Mouse (Mus musculus): ENCODE data around the gene Exoc3l4. TPM values are rescaled to one million over a fixed set of nuclear protein-coding genes. Genes with fewer than 3 reads are reported as not detected.

Gene Exoc3l4
- polyA plus RNA-seq, 1 experiment from 2014 or later = 2.1 TPM

- 20% methylated on average over 15 of the region's 15 CpGs for WGBS
- no peak overlapping the region for H3K4me2 ChIP-seq (ENCODE audit: low read length)
- no peak overlapping the region for H3K27ac ChIP-seq (ENCODE audit: low read length)
- peaks cover under 1% of the 10 kb centered on the region; the same call in 1 of the 2 replicates for H3K4me1 ChIP-seq (ENCODE audit: control insufficient read depth, insufficient read depth, low read length)
- H3K27me3 ChIP-seq (ENCODE audit: control insufficient read depth, insufficient read depth, low read depth, low read length) = peaks cover 4% of the 10 kb centered on the region; the same call in 1 of the 2 replicates
- peak; percentile 70; the same call in 1 of the 2 replicates for ATAC-seq
- no peak overlapping the region for H3K4me3 ChIP-seq (ENCODE audit: low read depth, low read length)
- H3K9ac ChIP-seq (ENCODE audit: low read depth, low read length) = peak overlapping the region; percentile 30; the same call in 1 of the 2 replicates
- no peaks in the 10 kb centered on the region for H3K9me3 ChIP-seq (replicated peaks; ENCODE audit: control insufficient read depth, low read length, poor library complexity, severe bottlenecking)
- H3K36me3 ChIP-seq (ENCODE audit: control insufficient read depth, insufficient read depth, low read length) = no peaks in the 10 kb centered on the region
These were observed 15.2 kb upstream of the Exoc3l4 start for GRCm38 (mm10) chr12:111401454-111402184.

GRCm38 (mm10) chr12:111404880-111405279 is 11.9 kb upstream of the Exoc3l4 start:
- no peak for ATAC-seq
- H3K27me3 ChIP-seq (ENCODE audit: control insufficient read depth, insufficient read depth, low read depth, low read length) = peaks cover 16% of the 10 kb centered on the region
- H3K4me1 ChIP-seq (ENCODE audit: control insufficient read depth, insufficient read depth, low read length) = peaks cover 13% of the 10 kb centered on the region
- H3K4me3 ChIP-seq (ENCODE audit: low read depth, low read length) = no peak overlapping the region
- no peaks in the 10 kb centered on the region for H3K36me3 ChIP-seq (ENCODE audit: control insufficient read depth, insufficient read depth, low read length)
- H3K9me3 ChIP-seq (replicated peaks; ENCODE audit: control insufficient read depth, low read length, poor library complexity, severe bottlenecking) = no peaks in the 10 kb centered on the region
- 67% methylated on average over 10 of the region's 10 CpGs for WGBS
- no peak overlapping the region for H3K4me2 ChIP-seq (ENCODE audit: low read length)
- no peak overlapping the region for H3K27ac ChIP-seq (ENCODE audit: low read length)
- no peak overlapping the region for H3K9ac ChIP-seq (ENCODE audit: low read depth, low read length)

- no peak within 1 kb of the TSS; the same call in 1 of the 2 replicates for H3K4me3 ChIP-seq (ENCODE audit: low read depth, low read length)
- H3K4me1 ChIP-seq (ENCODE audit: control insufficient read depth, insufficient read depth, low read length) = peaks cover 15% of the 10 kb centered on the region
- peak within 1 kb of the TSS; percentile 49 for H3K4me2 ChIP-seq (ENCODE audit: low read length)
- no peak within 1 kb of the TSS for H3K27ac ChIP-seq (ENCODE audit: low read length)
- no peaks in the 10 kb centered on the region for H3K9me3 ChIP-seq (replicated peaks; ENCODE audit: control insufficient read depth, low read length, poor library complexity, severe bottlenecking)
- H3K9ac ChIP-seq (ENCODE audit: low read depth, low read length) = 0 out of 2 replicates have a peak within 1 kb of the TSS, but pooled peaks have one; percentile 34
- no peaks in the 10 kb centered on the region for H3K36me3 ChIP-seq (ENCODE audit: control insufficient read depth, insufficient read depth, low read length)
- whole genome bisulfite sequencing = 2% methylated on average over 24 of the region's 24 CpGs
- ATAC-seq = no peak
- peaks cover 16% of the 10 kb centered on the region for H3K27me3 ChIP-seq (ENCODE audit: control insufficient read depth, insufficient read depth, low read depth, low read length)
These were observed 10.2 kb upstream of the Exoc3l4 start, which contains the start of gene Lbhd2 for GRCm38 (mm10) chr12:111406622-111407021. Gene Lbhd2, plus strand, starts transcription at chr12:111406809.

- Histone ChIP-seq H3K36me3 (ENCODE audit: control insufficient read depth, insufficient read depth, low read length) (no peaks in the 10 kb centered on the region), H3K9ac (ENCODE audit: low read depth, low read length) (no peak overlapping the region), H3K4me1 (ENCODE audit: control insufficient read depth, insufficient read depth, low read length) (peaks cover 20% of the 10 kb centered on the region), H3K9me3 (replicated peaks; ENCODE audit: control insufficient read depth, low read length, poor library complexity, severe bottlenecking) (no peaks in the 10 kb centered on the region), H3K27me3 (ENCODE audit: control insufficient read depth, insufficient read depth, low read depth, low read length) (peaks cover 16% of the 10 kb centered on the region), H3K4me2 (ENCODE audit: low read length) (no peak overlapping the region), H3K4me3 (ENCODE audit: low read depth, low read length) (no peak overlapping the region), H3K27ac (ENCODE audit: low read length) (peak overlapping the region; percentile 53)
- peak; percentile 57 for ATAC-seq
- 4% methylated on average over 5 of the region's 5 CpGs for WGBS
These were observed 7.2 kb upstream of the Exoc3l4 start for GRCm38 (mm10) chr12:111409583-111409982.

- H3K4me1 ChIP-seq (ENCODE audit: control insufficient read depth, insufficient read depth, low read length) = peaks cover 21% of the 10 kb centered on the region
- no peaks in the 10 kb centered on the region for H3K9me3 ChIP-seq (replicated peaks; ENCODE audit: control insufficient read depth, low read length, poor library complexity, severe bottlenecking)
- H3K36me3 ChIP-seq (ENCODE audit: control insufficient read depth, insufficient read depth, low read length) = no peaks in the 10 kb centered on the region
- H3K27me3 ChIP-seq (ENCODE audit: control insufficient read depth, insufficient read depth, low read depth, low read length) = peaks cover 10% of the 10 kb centered on the region
- no peak for ATAC-seq
- no peak overlapping the region for H3K27ac ChIP-seq (ENCODE audit: low read length)
- no peak overlapping the region for H3K4me2 ChIP-seq (ENCODE audit: low read length)
- H3K9ac ChIP-seq (ENCODE audit: low read depth, low read length) = no peak overlapping the region
- 78% methylated on average over 8 of the region's 8 CpGs for WGBS
- H3K4me3 ChIP-seq (ENCODE audit: low read depth, low read length) = no peak overlapping the region
These were observed 5.0 kb upstream of the Exoc3l4 start for GRCm38 (mm10) chr12:111411631-111412355.

- Histone ChIP-seq H3K36me3 (ENCODE audit: control insufficient read depth, insufficient read depth, low read length) (no peaks in the 10 kb centered on the region), H3K9me3 (replicated peaks; ENCODE audit: control insufficient read depth, low read length, poor library complexity, severe bottlenecking) (no peaks in the 10 kb centered on the region), H3K27me3 (ENCODE audit: control insufficient read depth, insufficient read depth, low read depth, low read length) (peaks cover 1% of the 10 kb centered on the region; the same call in 1 of the 2 replicates), H3K4me2 (ENCODE audit: low read length) (peak overlapping the region; percentile 62), H3K27ac (ENCODE audit: low read length) (no peak overlapping the region), H3K4me1 (ENCODE audit: control insufficient read depth, insufficient read depth, low read length) (peaks cover 27% of the 10 kb centered on the region), H3K9ac (ENCODE audit: low read depth, low read length) (peak overlapping the region; percentile 54; the same call in 1 of the 2 replicates), H3K4me3 (ENCODE audit: low read depth, low read length) (peak overlapping the region; percentile 29)
- 21% methylated on average over 12 of the region's 12 CpGs for WGBS
- no peak for ATAC-seq
These were observed 4.1 kb upstream of the Exoc3l4 start for GRCm38 (mm10) chr12:111412581-111413284.

GRCm38 (mm10) chr12:111413300-111413699 is 3.5 kb upstream of the Exoc3l4 start:
- Histone ChIP-seq H3K9ac (ENCODE audit: low read depth, low read length) (peak overlapping the region; percentile 54; the same call in 1 of the 2 replicates), H3K4me3 (ENCODE audit: low read depth, low read length) (peak overlapping the region; percentile 29), H3K4me1 (ENCODE audit: control insufficient read depth, insufficient read depth, low read length) (peaks cover 27% of the 10 kb centered on the region), H3K36me3 (ENCODE audit: control insufficient read depth, insufficient read depth, low read length) (no peaks in the 10 kb centered on the region), H3K27me3 (ENCODE audit: control insufficient read depth, insufficient read depth, low read depth, low read length) (no peaks in the 10 kb centered on the region; the same call in 1 of the 2 replicates), H3K27ac (ENCODE audit: low read length) (no peak overlapping the region), H3K4me2 (ENCODE audit: low read length) (peak overlapping the region; percentile 62), H3K9me3 (replicated peaks; ENCODE audit: control insufficient read depth, low read length, poor library complexity, severe bottlenecking) (no peaks in the 10 kb centered on the region)
- peak; percentile 67 for ATAC-seq
- 2% methylated on average over 21 of the region's 21 CpGs for WGBS

GRCm38 (mm10) chr12:111419918-111420317 is 3.1 kb downstream of the Exoc3l4 start:
- Histone ChIP-seq H3K4me2 (ENCODE audit: low read length) (no peak overlapping the region), H3K4me1 (ENCODE audit: control insufficient read depth, insufficient read depth, low read length) (peaks cover 11% of the 10 kb centered on the region), H3K36me3 (ENCODE audit: control insufficient read depth, insufficient read depth, low read length) (no peaks in the 10 kb centered on the region), H3K27me3 (ENCODE audit: control insufficient read depth, insufficient read depth, low read depth, low read length) (peaks cover 43% of the 10 kb centered on the region), H3K27ac (ENCODE audit: low read length) (no peak overlapping the region), H3K4me3 (ENCODE audit: low read depth, low read length) (no peak overlapping the region), H3K9me3 (replicated peaks; ENCODE audit: control insufficient read depth, low read length, poor library complexity, severe bottlenecking) (no peaks in the 10 kb centered on the region), H3K9ac (ENCODE audit: low read depth, low read length) (no peak overlapping the region)
- no peak for ATAC-seq
- 86% methylated on average over 5 of the region's 5 CpGs for WGBS

Data from midbrain, embryonic 16.5 days (tissue).